Mouse (Mus musculus) intestine, postnatal 0 days (tissue): ENCODE data around the gene Ascc3. TPM values are rescaled to one million over a fixed set of nuclear protein-coding genes. Genes with fewer than 3 reads are reported as not detected.

Source experiments
- ATAC-seq: fragments of 200-750 bp; cut with Nextera tagmentation; 2 replicates; pipeline ENCODE4 v1.8.0; 2017; ENCODE audit warnings: mild to moderate bottlenecking, moderate TSS enrichment, moderate library complexity
- H3K27ac ChIP-seq: fragments of 300-500 bp; sonication (generic); 2 replicates; pipeline ENCODE4 v1.5.1; 2014; ENCODE audit warnings: mild to moderate bottlenecking, low read depth, low read length, moderate library complexity
- H3K27me3 ChIP-seq: fragments of 300-500 bp; sonication (generic); replicated peaks from 2 replicates; pipeline ENCODE4 v1.6.1; 2014; ENCODE audit warnings: low read length, mixed read lengths; ENCODE audit not compliant: control insufficient read depth, insufficient read depth
- H3K36me3 ChIP-seq: fragments of 300-500 bp; sonication (generic); 2 replicates; pipeline ENCODE4 v1.6.1; 2014; ENCODE audit warnings: mild to moderate bottlenecking, moderate library complexity; ENCODE audit not compliant: control insufficient read depth, insufficient read depth
- H3K4me1 ChIP-seq: fragments of 300-500 bp; sonication (generic); replicated peaks from 2 replicates; pipeline ENCODE4 v1.6.1; 2014; ENCODE audit warnings: antibody characterized with exemption, low read length, mixed read lengths; ENCODE audit not compliant: control insufficient read depth, insufficient read depth
- H3K4me2 ChIP-seq: fragments of 300-500 bp; sonication (generic); replicated peaks from 2 replicates; pipeline ENCODE4 v1.6.1; 2014; ENCODE audit warnings: low read depth, mild to moderate bottlenecking, moderate library complexity
- H3K4me3 ChIP-seq: fragments of 300-500 bp; sonication (generic); 2 replicates; pipeline ENCODE4 v1.5.1; 2014; ENCODE audit warnings: low read depth, low read length
- H3K9ac ChIP-seq: fragments of 300-500 bp; sonication (generic); 2 replicates; pipeline ENCODE4 v1.6.1; 2014; ENCODE audit warnings: mild to moderate bottlenecking, low read depth, low read length
- H3K9me3 ChIP-seq: fragments of 300-500 bp; sonication (generic); 2 replicates; pipeline ENCODE4 v1.6.1; 2016; ENCODE audit warnings: mixed run types; ENCODE audit not compliant: control insufficient read depth
- CTCF ChIP-seq: sonication (generic); IDR thresholded peaks from 2 replicates; pipeline ENCODE4 v1.5.1; 2016; ENCODE audit warnings: low read depth, mild to moderate bottlenecking, control low read depth, antibody characterized with exemption, moderate library complexity
- WGBS: fragments of 180-500 bp; shearing (Covaris S2); extraction: QIAGEN DNeasy Blood & Tissue Kit; methylation state at CpG from one replicate; pipeline ENCODE4 v1.1.7; 2014; 5-methylcytosine and 5-hydroxymethylcytosine counted together
- polyA plus RNA-seq: library from polyadenylated mRNA; unstranded; fragments of >200 nt; fragmentation: Nextera tagmentation; extraction: Ambion mirVana; gene quantifications from 2 replicates; pipeline ENCODE4 v1.2.1, GENCODE M21; 2015

The Ascc3 gene
- polyA plus RNA-seq, 1 experiment from 2014 or later: 11.2 TPM

GRCm38 (mm10) chr10:50895091-50895790 lies 302.8 kb downstream of the Ascc3 start:
- WGBS: under 1% methylated on average over 44 of the region's 44 CpGs
- no peak for TF ChIP-seq CTCF
- peaks cover 99% of the 10 kb centered on the region for H3K27me3 ChIP-seq
- 0 out of 2 replicates have a peak, but pooled peaks cover 3% of the 10 kb centered on the region for H3K4me1 ChIP-seq
- H3K4me3 ChIP-seq: peak overlapping the region; percentile 41
- H3K36me3 ChIP-seq: no peaks in the 10 kb centered on the region
- no peaks in the 10 kb centered on the region for H3K9me3 ChIP-seq
- ATAC-seq: no peak
- H3K27ac ChIP-seq: no peak overlapping the region
- no peak overlapping the region for H3K9ac ChIP-seq
- H3K4me2 ChIP-seq: peak overlapping the region; percentile 66

GRCm38 (mm10) chr10:50895881-50896766 lies 303.7 kb downstream of the Ascc3 start:
- no peak for TF ChIP-seq CTCF
- Histone ChIP-seq H3K27ac (no peak overlapping the region), H3K4me2 (no peak overlapping the region), H3K9ac (no peak overlapping the region), H3K9me3 (no peaks in the 10 kb centered on the region), H3K4me3 (no peak overlapping the region), H3K27me3 (peaks cover 99% of the 10 kb centered on the region), H3K4me1 (0 out of 2 replicates have a peak, but pooled peaks cover 3% of the 10 kb centered on the region), H3K36me3 (no peaks in the 10 kb centered on the region)
- no peak for ATAC-seq
- 6% methylated on average over 21 of the region's 21 CpGs for WGBS

GRCm38 (mm10) chr10:50896767-50897390 lies 304.4 kb downstream of the Ascc3 start:
- no peak overlapping the region for H3K27ac ChIP-seq
- H3K27me3 ChIP-seq: peaks cover 99% of the 10 kb centered on the region
- H3K4me1 ChIP-seq: 0 out of 2 replicates have a peak, but pooled peaks cover 3% of the 10 kb centered on the region
- no peak overlapping the region for H3K4me2 ChIP-seq
- no peaks in the 10 kb centered on the region for H3K36me3 ChIP-seq
- WGBS: 15% methylated on average over 3 of the region's 3 CpGs
- no peaks in the 10 kb centered on the region for H3K9me3 ChIP-seq
- ATAC-seq: no peak
- no peak for TF ChIP-seq CTCF
- no peak overlapping the region for H3K9ac ChIP-seq
- no peak overlapping the region for H3K4me3 ChIP-seq

GRCm38 (mm10) chr10:50897530-50898471 lies 305.3 kb downstream of the Ascc3 start:
- WGBS: 4% methylated on average over 32 of the region's 32 CpGs
- Histone ChIP-seq H3K4me3 (no peak overlapping the region; the same call in 1 of the 2 replicates), H3K4me1 (0 out of 2 replicates have a peak, but pooled peaks cover 3% of the 10 kb centered on the region), H3K36me3 (no peaks in the 10 kb centered on the region), H3K9ac (no peak overlapping the region), H3K27me3 (peaks cover 99% of the 10 kb centered on the region), H3K27ac (no peak overlapping the region), H3K4me2 (no peak overlapping the region), H3K9me3 (no peaks in the 10 kb centered on the region)
- ATAC-seq: no peak
- TF ChIP-seq CTCF: peak; percentile 60

GRCm38 (mm10) chr10:50898621-50899020 lies 306.2 kb downstream of the Ascc3 start:
- peaks cover 99% of the 10 kb centered on the region for H3K27me3 ChIP-seq
- H3K36me3 ChIP-seq: no peaks in the 10 kb centered on the region
- no peak overlapping the region for H3K4me2 ChIP-seq
- H3K9me3 ChIP-seq: no peaks in the 10 kb centered on the region
- H3K9ac ChIP-seq: no peak overlapping the region
- H3K4me1 ChIP-seq: 0 out of 2 replicates have a peak, but pooled peaks cover 3% of the 10 kb centered on the region
- no peak overlapping the region for H3K27ac ChIP-seq
- no peak overlapping the region for H3K4me3 ChIP-seq
- 21% methylated on average over 2 of the region's 2 CpGs for WGBS
- no peak for TF ChIP-seq CTCF
- no peak for ATAC-seq
